ENCODE assay signal across 13 mouse cellular contexts in genomic region chr11:94944295-94944694, GRCm38 (mm10). TPM values are rescaled to one million over a fixed set of nuclear protein-coding genes. Genes with fewer than 3 reads are reported as not detected.
A peak's percentile ranks its signal among the peaks of the same experiment; 100 is the strongest.
DNase-seq lines count a peak whose midpoint lies in the region; ATAC-seq and TF ChIP-seq lines count a peak whose summit lies in the region.
"Had no signal": no experiment of that assay in that cellular context is flagged by ENCODE, and none has a peak within 500 bp of the region (broad histone marks: within the 10 kb centered on the region; RNA-seq: fewer than 3 reads in every experiment).

No protein-coding gene starts in this region.

- H3K27ac ChIP-seq in heart, embryonic 15.5 days, result peak overlapping the region; percentile 80
- peak overlapping the region; percentile 74; the same call in 1 of the 2 replicates for H3K27ac ChIP-seq in lung, embryonic 14.5 days (ENCODE audit: low read depth)
- peak overlapping the region; percentile 87 for H3K27ac ChIP-seq in embryonic fibroblast, embryonic 13.5 days (ENCODE audit: insufficient read depth, low read length)
- H3K27ac ChIP-seq in forebrain, embryonic 16.5 days (ENCODE audit: low read length), result no peak overlapping the region

- no peak for DNase-seq in heart, postnatal 25 days (ENCODE audit: low spot score)
- DNase-seq in lung, embryonic 14.5 days, result peak; percentile 18
- no peak for DNase-seq in lung, adult 2 months
- DNase-seq in thymus, postnatal 14 days, result peak; percentile 38
- DNase-seq in neural tube, embryonic 10.5 days (ENCODE audit: extremely low spot score, low spot score), result no peak
- DNase-seq: lung, postnatal 4 days had no signal

- no peak for TF ChIP-seq POLR2A in lung, adult 2 months (IDR thresholded peaks at IDR 0.05; ENCODE audit: borderline replicate concordance, extremely low read depth, low read depth, low read length)
- no peak; the same call in 1 of the 2 replicates for TF ChIP-seq POLR2A in embryonic fibroblast, embryonic 13.5 days (IDR thresholded peaks at IDR 0.05; ENCODE audit: low read depth, low read length)

- H3K9ac ChIP-seq in heart, embryonic 15.5 days, result no peak overlapping the region
- H3K9ac ChIP-seq in lung, embryonic 14.5 days, result no peak overlapping the region
- no peak overlapping the region for H3K9ac ChIP-seq in forebrain, embryonic 16.5 days (replicated peaks; ENCODE audit: low read depth, low read length)

- H3K36me3 ChIP-seq in heart, embryonic 15.5 days, result 0 out of 2 replicates have a peak, but pooled peaks cover under 1% of the 10 kb centered on the region
- peaks cover 100% of the 10 kb centered on the region for H3K36me3 ChIP-seq in lung, embryonic 14.5 days (ENCODE audit: insufficient read depth)
- H3K36me3 ChIP-seq in forebrain, embryonic 16.5 days (ENCODE audit: control insufficient read depth, insufficient read depth), result no peaks in the 10 kb centered on the region

- H3K4me1 ChIP-seq in heart, embryonic 15.5 days (replicated peaks), result peaks cover 12% of the 10 kb centered on the region; the same call in 1 of the 2 replicates
- no peaks in the 10 kb centered on the region; the same call in 1 of the 2 replicates for H3K4me1 ChIP-seq in lung, embryonic 14.5 days (ENCODE audit: insufficient read depth)
- no peaks in the 10 kb centered on the region for H3K4me1 ChIP-seq in lung, adult 2 months (ENCODE audit: control insufficient read depth, insufficient read depth, low read length)
- 0 out of 2 replicates have a peak, but pooled peaks cover 5% of the 10 kb centered on the region for H3K4me1 ChIP-seq in embryonic fibroblast, embryonic 13.5 days (ENCODE audit: control insufficient read depth, insufficient read depth, low read length)
- H3K4me1 ChIP-seq in forebrain, embryonic 16.5 days (replicated peaks; ENCODE audit: control insufficient read depth, insufficient read depth, low read length), result no peaks in the 10 kb centered on the region

- H3K9me3 ChIP-seq in heart, embryonic 15.5 days (replicated peaks), result no peaks in the 10 kb centered on the region
- no peaks in the 10 kb centered on the region for H3K9me3 ChIP-seq in lung, embryonic 14.5 days (ENCODE audit: low read depth, low read length)
- H3K9me3 ChIP-seq in forebrain, embryonic 16.5 days (ENCODE audit: control insufficient read depth, low read length), result no peaks in the 10 kb centered on the region

- no peak overlapping the region for H3K4me2 ChIP-seq in heart, embryonic 15.5 days
- H3K4me2 ChIP-seq in lung, embryonic 14.5 days, result peak overlapping the region; percentile 2; the same call in 1 of the 2 replicates
- H3K4me2 ChIP-seq in forebrain, embryonic 16.5 days (ENCODE audit: low read length), result no peak overlapping the region

- no peak overlapping the region for H3K4me3 ChIP-seq in heart, embryonic 15.5 days
- no peak overlapping the region for H3K4me3 ChIP-seq in lung, embryonic 14.5 days (ENCODE audit: low read depth, low read length)
- no peak overlapping the region for H3K4me3 ChIP-seq in lung, adult 2 months (replicated peaks; ENCODE audit: extremely low read depth, low read depth, low read length)
- no peak overlapping the region for H3K4me3 ChIP-seq in embryonic fibroblast, embryonic 13.5 days (ENCODE audit: insufficient read depth, low read length)
- H3K4me3 ChIP-seq in forebrain, embryonic 16.5 days (replicated peaks; ENCODE audit: low read length), result no peak overlapping the region

- peaks cover 48% of the 10 kb centered on the region for H3K27me3 ChIP-seq in heart, embryonic 15.5 days
- no peaks in the 10 kb centered on the region for H3K27me3 ChIP-seq in lung, embryonic 14.5 days (ENCODE audit: insufficient read depth, low read length)
- H3K27me3 ChIP-seq in forebrain, embryonic 16.5 days (replicated peaks; ENCODE audit: control insufficient read depth, insufficient read depth, low read length), result 0 out of 2 replicates have a peak, but pooled peaks cover 2% of the 10 kb centered on the region

- WGBS in heart, embryonic 15.5 days, result 29% methylated on average over 8 of the region's 8 CpGs
- WGBS in lung, embryonic 14.5 days, result 25% methylated on average over 8 of the region's 8 CpGs
- 31% methylated on average over 8 of the region's 8 CpGs for WGBS in lung, adult 2 months
- 19% methylated on average over 8 of the region's 8 CpGs for WGBS in forebrain, embryonic 16.5 days

- no peak for ATAC-seq in heart, embryonic 15.5 days (replicated peaks; ENCODE audit: insufficient number of reproducible peaks, insufficient read depth, low FRiP score, low read depth)
- no peak for ATAC-seq in lung, embryonic 14.5 days (ENCODE audit: insufficient read depth)
- no peak for ATAC-seq in forebrain, embryonic 16.5 days

- intact Hi-C loops in heart, postnatal 25 days (cut with DNase I), result no loop called here

- peak; percentile 32 for TF ChIP-seq CTCF in lung, embryonic 14.5 days (IDR thresholded peaks at IDR 0.05; ENCODE audit: low read depth)
- TF ChIP-seq CTCF in lung, adult 2 months (IDR thresholded peaks at IDR 0.05; ENCODE audit: insufficient read depth, low read length), result no peak
- peak; percentile 19; the same call in 1 of the 2 replicates for TF ChIP-seq CTCF in embryonic fibroblast, embryonic 13.5 days (IDR thresholded peaks at IDR 0.05; ENCODE audit: borderline replicate concordance, insufficient read depth, low read length)

RNA-seq across cellular contexts. Expression of gene Col1a1, which starts 8.3 kb away (rescaled TPM):
- 825 and 1,122 TPM in 2 replicates for polyA plus RNA-seq in heart, embryonic 15.5 days (2015; fragmentation: Nextera tagmentation; extraction: Ambion mirVana)
- 100 to 1,000 TPM; 182 to 211 TPM for total RNA-seq in heart, postnatal 25 days (2021)
- polyA plus RNA-seq in lung, embryonic 14.5 days (2014; fragmentation: Nextera tagmentation; extraction: Ambion mirVana), result 1,035 and 1,062 TPM in 2 replicates
- polyA plus RNA-seq in lung, adult 2 months (2012; rRNA removed), result 108 and 115 TPM in 2 replicates
- 6,098 and 7,850 TPM in 2 replicates for polyA plus RNA-seq in embryonic fibroblast, embryonic 13.5 days (2011; ENCODE audit: insufficient read length, low read depth, missing spikeins)
- 45.0 and 166 TPM in 2 replicates for polyA plus RNA-seq in forebrain, embryonic 16.5 days (2015; fragmentation: Nextera tagmentation; extraction: Ambion mirVana)
- total RNA-seq: common myeloid progenitor, adult 5-6 weeks had no signal

RNA-seq across cellular contexts. Expression of gene Hils1, which starts 23.1 kb away (rescaled TPM):
- polyA plus RNA-seq in heart, embryonic 15.5 days (2015; fragmentation: Nextera tagmentation; extraction: Ambion mirVana), result 0.15 and 0.22 TPM in 2 replicates
- not detected for total RNA-seq in heart, postnatal 25 days (2021)
- not detected in 2 replicates for polyA plus RNA-seq in lung, embryonic 14.5 days (2014; fragmentation: Nextera tagmentation; extraction: Ambion mirVana)
- polyA plus RNA-seq in lung, adult 2 months (2012; rRNA removed), result not detected in 2 replicates
- polyA plus RNA-seq in embryonic fibroblast, embryonic 13.5 days (2011; ENCODE audit: insufficient read length, low read depth, missing spikeins), result not detected in 2 replicates
- not detected in 2 replicates for polyA plus RNA-seq in forebrain, embryonic 16.5 days (2015; fragmentation: Nextera tagmentation; extraction: Ambion mirVana)
- total RNA-seq: adrenal gland, postnatal 4 days; common myeloid progenitor, adult 5-6 weeks; layer of hippocampus, postnatal 25 days had no signal
- polyA plus RNA-seq: hindbrain, embryonic 11.5 days had no signal

RNA-seq across cellular contexts. Expression of gene Sgca, which starts 31.8 kb away (rescaled TPM):
- 22.1 and 24.7 TPM in 2 replicates for polyA plus RNA-seq in heart, embryonic 15.5 days (2015; fragmentation: Nextera tagmentation; extraction: Ambion mirVana)
- total RNA-seq in heart, postnatal 25 days (2021), result 100 to 1,000 TPM; 142 to 163 TPM
- 0.35 TPM in 1 of 2 replicates, not detected in the other for polyA plus RNA-seq in lung, embryonic 14.5 days (2014; fragmentation: Nextera tagmentation; extraction: Ambion mirVana)
- polyA plus RNA-seq in lung, adult 2 months (2012; rRNA removed), result 19.9 and 54.4 TPM in 2 replicates
- not detected in 2 replicates for polyA plus RNA-seq in embryonic fibroblast, embryonic 13.5 days (2011; ENCODE audit: insufficient read length, low read depth, missing spikeins)
- polyA plus RNA-seq in forebrain, embryonic 16.5 days (2015; fragmentation: Nextera tagmentation; extraction: Ambion mirVana), result 0.19 and 0.58 TPM in 2 replicates
- total RNA-seq: common myeloid progenitor, adult 5-6 weeks had no signal

RNA-seq across cellular contexts. Expression of gene Ppp1r9b, which starts 46.5 kb away (rescaled TPM):
- 5.0 and 6.6 TPM in 2 replicates for polyA plus RNA-seq in heart, embryonic 15.5 days (2015; fragmentation: Nextera tagmentation; extraction: Ambion mirVana)
- total RNA-seq in heart, postnatal 25 days (2021), result 10 to 100 TPM; 45.5 to 52.6 TPM
- 13.0 and 14.3 TPM in 2 replicates for polyA plus RNA-seq in lung, embryonic 14.5 days (2014; fragmentation: Nextera tagmentation; extraction: Ambion mirVana)
- polyA plus RNA-seq in lung, adult 2 months (2012; rRNA removed), result 58.7 and 67.7 TPM in 2 replicates
- polyA plus RNA-seq in embryonic fibroblast, embryonic 13.5 days (2011; ENCODE audit: insufficient read length, low read depth, missing spikeins), result 44.3 and 61.7 TPM in 2 replicates
- 22.0 and 22.4 TPM in 2 replicates for polyA plus RNA-seq in forebrain, embryonic 16.5 days (2015; fragmentation: Nextera tagmentation; extraction: Ambion mirVana)

Comparison
In these comparisons a context has a peak if more than half of its experiments do, and no peak if none do; other contexts are left out.
1. DNase-seq: peak in lung, embryonic 14.5 days (single experiment) and thymus, postnatal 14 days (single experiment); none in heart, postnatal 25 days (single experiment), lung, adult 2 months (single experiment) and neural tube, embryonic 10.5 days (single experiment).
2. RNA of gene Sgca, which starts 31.8 kb away (polyA plus RNA-seq): 19.9 to 54.4 TPM in lung, adult 2 months and 22.1 to 24.7 TPM in heart, embryonic 15.5 days; 0.19 to 0.58 TPM in forebrain, embryonic 16.5 days, 0.35 TPM in lung, embryonic 14.5 days and not detected in embryonic fibroblast, embryonic 13.5 days; every median in the first group is over 10 times any median in the second.